Mouse (Mus musculus): ENCODE measurements at regions not wholly inside any gene's neighbourhood (a gene's known extent, or its start where the extent isn't known, plus 50 kb on each side); places are given as distances from the start of the nearest gene placed in this dataset.
"Not testable (repeated sequence)": the region's sequence is repeated elsewhere in the genome, so short reads cannot be mapped to it uniquely, and the experiment has no call there.

GRCm38 (mm10) chr9:76407549-76407948 is 83.9 kb upstream of the Hcrtr2 start:
- DNase-seq (ENCODE audit: low spot score in 2 of 2): no peak

DNA sequence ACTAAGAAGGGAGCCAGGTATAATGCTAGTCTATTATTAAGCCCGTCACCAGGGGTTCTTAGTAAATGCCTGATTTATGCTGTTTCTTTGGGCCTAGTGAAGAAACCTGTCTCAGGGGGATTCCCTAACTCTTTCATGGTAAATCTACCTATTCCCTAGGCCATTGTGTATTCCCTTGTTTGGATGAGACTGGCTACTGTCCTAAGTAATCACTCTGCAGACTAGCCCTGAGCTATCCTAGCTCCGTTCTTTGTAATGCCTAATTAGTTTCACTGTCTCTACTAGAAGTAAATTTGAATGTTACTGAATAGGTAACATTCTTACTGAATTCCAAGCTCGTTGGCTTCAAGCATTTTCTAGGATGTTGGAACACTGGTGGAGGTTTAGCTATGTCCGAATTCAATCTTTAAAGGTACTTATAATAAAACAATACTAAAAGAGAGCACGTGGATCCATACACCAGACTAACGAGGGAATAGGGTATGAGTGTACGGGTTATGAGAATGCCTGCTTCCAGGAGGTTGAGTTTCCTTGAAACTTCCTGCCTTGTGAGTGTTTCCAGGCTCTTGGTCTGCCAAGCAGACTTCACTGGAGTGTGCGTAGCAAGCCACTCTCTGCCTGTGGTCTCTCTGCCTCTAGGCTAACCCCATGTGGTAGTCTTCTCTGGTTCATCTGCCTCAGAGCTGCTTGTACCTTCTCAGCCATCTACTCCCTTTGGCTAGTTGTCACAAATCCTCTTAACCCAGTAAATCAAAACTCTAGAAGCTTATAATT is 78.4 kb upstream of the Hcrtr2 start:
- not testable (repeated sequence) for DNase-seq (ENCODE audit: low spot score in 2 of 2)

DNA sequence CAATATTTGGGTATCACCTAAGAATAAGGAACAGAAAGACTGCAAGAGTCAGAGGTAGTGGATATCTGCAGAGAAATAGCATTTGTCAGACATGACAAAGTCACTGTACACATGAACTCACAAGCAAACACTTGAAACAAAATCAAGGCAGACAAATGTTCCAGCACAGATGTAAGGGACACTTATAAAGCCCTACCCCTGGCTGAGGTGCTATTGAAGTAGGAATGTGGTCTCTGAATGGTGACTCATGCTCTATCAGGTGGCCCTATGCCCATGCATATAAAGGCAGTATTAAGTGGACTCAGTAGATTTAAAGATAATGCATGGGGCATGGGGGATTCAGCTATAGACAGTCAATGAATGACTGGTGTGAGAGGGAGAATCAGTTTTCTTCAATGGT is 77.2 kb upstream of the Hcrtr2 start:
- no peak for DNase-seq (ENCODE audit: low spot score in 2 of 2)

DNA sequence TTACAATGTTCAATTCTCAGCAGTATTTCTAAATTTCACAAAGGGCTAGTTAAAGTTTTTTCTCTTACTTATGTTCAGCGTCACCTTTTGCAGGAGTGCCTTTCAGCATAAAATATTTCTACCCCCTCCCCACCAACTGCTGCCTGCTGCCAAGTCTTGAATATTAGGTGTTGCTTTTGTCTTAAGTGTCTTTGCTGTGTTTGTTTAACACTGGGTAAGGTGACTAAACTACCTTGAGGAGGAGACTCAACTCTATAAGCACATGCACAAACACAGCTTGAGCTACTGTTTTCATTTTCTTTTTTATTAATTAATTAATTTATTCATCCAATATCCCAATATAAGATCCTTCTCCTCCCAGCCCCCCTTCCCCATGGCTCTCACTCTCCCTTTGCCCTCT is 70.1 kb upstream of the Hcrtr2 start:
- DNase-seq (ENCODE audit: low spot score in 2 of 2): no peak

- peak in 1 of 2 experiments; percentile 3 for DNase-seq (ENCODE audit: low spot score in 2 of 2)
These were observed 67.2 kb upstream of the Hcrtr2 start for GRCm38 (mm10) chr9:76390839-76391238.
